Mouse (Mus musculus): Measurements from ENCODE around the gene Cplx2.

DNA sequence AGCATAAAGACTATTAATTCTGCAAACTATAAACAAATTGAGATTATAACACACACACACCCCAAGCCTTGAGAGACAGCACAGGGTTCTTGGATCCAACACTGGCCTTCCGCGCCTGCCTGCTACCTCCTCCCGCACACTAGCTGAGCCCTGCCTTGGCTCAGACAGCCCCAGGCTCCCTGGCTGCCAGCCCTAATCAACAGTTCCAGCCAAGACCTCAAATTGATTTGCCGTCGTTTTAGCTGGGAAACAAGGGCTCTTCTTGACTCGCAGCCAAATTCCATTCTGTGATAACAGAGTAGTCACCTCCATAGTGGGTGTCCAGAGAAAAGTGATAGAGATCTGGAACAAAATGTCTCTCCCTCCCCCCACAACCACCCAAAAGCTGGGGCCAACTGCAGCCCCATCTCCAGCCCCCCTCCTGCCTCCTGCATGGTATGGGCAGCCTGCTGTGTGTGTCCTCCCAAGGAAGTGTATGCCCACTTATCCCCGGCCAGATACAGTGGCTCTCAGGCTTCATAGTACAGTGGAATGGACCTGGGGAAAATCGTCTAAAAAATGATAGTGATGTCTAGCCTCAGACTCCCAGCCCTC, 18.9 kb downstream of the Cplx2 start:
- TF ChIP-seq CTCF (IDR thresholded peaks at IDR 0.05; ENCODE audit: borderline replicate concordance, insufficient read depth, low read length): no peak
- no peak for TF ChIP-seq POLR2A (IDR thresholded peaks at IDR 0.05; ENCODE audit: low read depth, low read length)

Measured in embryonic fibroblast, embryonic 13.5 days (primary cell).